Mouse (Mus musculus) erythroblast, embryonic 14.5 days (primary cell): ENCODE data around the gene Alg1. TPM values are rescaled to one million over a fixed set of nuclear protein-coding genes. Genes with fewer than 3 reads are reported as not detected.
A peak's percentile ranks its signal among the peaks of the same experiment; 100 is the strongest.

ENCODE experiments used
- H3K27me3 ChIP-seq: 2 replicates; pipeline ENCODE4 v1.6.1; 2012; ENCODE audit warnings: inconsistent platforms; ENCODE audit not compliant: control insufficient read depth
- H3K36me3 ChIP-seq: 2 replicates; pipeline ENCODE4 v1.6.1; 2012; ENCODE audit warnings: mild to moderate bottlenecking, inconsistent platforms; ENCODE audit not compliant: control insufficient read depth
- H3K4me1 ChIP-seq: 2 replicates; pipeline ENCODE4 v1.6.1; 2012; ENCODE audit warnings: inconsistent platforms; ENCODE audit not compliant: control insufficient read depth
- H3K4me3 ChIP-seq: replicated peaks from 2 replicates; pipeline ENCODE3; 2012; ENCODE audit warnings: moderate library complexity, mild to moderate bottlenecking, inconsistent platforms
- H3K9me3 ChIP-seq: 2 replicates; pipeline ENCODE4 v1.6.1; 2012; ENCODE audit warnings: low read length, inconsistent platforms, mixed read lengths; ENCODE audit not compliant: control insufficient read depth
- GATA1 ChIP-seq: IDR thresholded peaks from 2 replicates; pipeline ENCODE4 v1.6.1; 2012; ENCODE audit warnings: low read length, inconsistent platforms, mixed read lengths
- TAL1 ChIP-seq: IDR thresholded peaks from 3 replicates; pipeline ENCODE4 v1.6.1; 2012; ENCODE audit warnings: low read length, inconsistent platforms, mixed read lengths
- polyA plus RNA-seq: library from polyadenylated mRNA; stranded (reverse); fragments of >175 nt; gene quantifications from 2 replicates; pipeline ENCODE4 v1.2.3, GENCODE M21; 2012

Alg1 gene
- polyA plus RNA-seq, 1 experiment = 0.28 TPM

DNA sequence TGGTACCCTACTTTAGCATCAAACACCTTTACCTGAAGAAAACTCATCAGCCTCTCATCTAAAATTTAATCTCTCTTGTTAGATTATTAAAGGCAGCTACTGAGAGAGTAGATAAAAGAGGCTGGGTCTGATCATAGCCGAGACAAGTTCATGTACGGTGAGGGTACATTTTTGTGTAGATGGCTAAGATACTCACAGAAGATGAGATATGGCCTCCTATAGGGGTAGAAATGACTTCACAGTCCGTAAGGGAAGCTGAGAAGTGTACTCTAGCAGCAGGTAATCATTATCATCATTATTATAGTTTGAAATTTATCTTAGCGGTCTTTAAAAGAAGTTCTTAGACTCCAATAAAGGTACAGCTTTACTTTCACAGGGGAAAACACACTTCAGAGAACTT, 439 bp upstream of the Alg1 start:
- Histone ChIP-seq H3K4me1 (peaks cover 26% of the 10 kb centered on the region), H3K4me3 (peak overlapping the region; percentile 93), H3K9me3 (no peaks in the 10 kb centered on the region), H3K27me3 (no peaks in the 10 kb centered on the region), H3K36me3 (peaks cover 8% of the 10 kb centered on the region)
- no peak for TF ChIP-seq TAL1
- TF ChIP-seq GATA1 = no peak

DNA sequence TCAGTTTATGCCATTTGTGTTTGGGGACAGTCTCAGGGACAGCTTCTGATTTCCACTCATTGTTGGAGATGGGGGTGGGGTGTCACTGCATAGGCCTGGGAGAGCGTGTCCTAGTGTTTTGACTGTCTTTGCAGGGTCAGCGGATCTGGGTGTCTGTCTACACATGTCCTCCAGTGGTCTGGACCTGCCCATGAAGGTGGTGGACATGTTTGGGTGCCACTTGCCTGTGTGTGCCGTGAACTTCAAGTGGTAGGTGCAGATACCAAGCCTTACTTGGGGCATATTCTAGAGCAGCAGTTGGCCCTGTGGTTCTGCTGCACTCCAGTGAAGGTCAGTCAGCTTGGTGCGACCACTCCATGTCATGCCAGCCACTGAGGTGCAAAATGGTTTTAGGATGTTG, 8.9 kb downstream of the Alg1 start:
- Histone ChIP-seq H3K4me3 (no peak overlapping the region), H3K9me3 (no peaks in the 10 kb centered on the region), H3K4me1 (no peaks in the 10 kb centered on the region), H3K36me3 (peaks cover 78% of the 10 kb centered on the region), H3K27me3 (no peaks in the 10 kb centered on the region)
- TF ChIP-seq TAL1 = no peak

DNA sequence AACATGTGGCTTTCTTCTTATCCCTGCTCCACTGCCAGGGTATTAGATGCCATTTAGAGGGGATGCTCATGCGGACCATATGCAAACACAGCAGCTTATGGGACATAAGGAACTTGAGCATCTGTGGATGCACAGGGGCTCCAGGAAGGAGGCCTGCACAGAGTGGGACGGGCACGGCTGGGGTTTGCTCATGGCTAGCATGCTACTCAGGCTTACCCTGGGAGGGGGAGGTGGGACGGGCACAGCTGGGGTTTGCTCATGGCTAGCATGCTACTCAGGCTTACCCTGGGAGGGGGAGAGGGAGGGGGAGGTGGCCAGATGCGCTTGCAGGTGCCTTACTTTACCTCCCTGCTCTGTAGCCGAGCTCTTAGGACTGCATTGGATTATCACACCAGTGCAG, 9.5 kb downstream of the Alg1 start:
- TF ChIP-seq GATA1 (no peak), TAL1 (no peak)
- Histone ChIP-seq H3K4me1 (no peaks in the 10 kb centered on the region), H3K9me3 (no peaks in the 10 kb centered on the region), H3K4me3 (no peak overlapping the region), H3K36me3 (peaks cover 84% of the 10 kb centered on the region), H3K27me3 (no peaks in the 10 kb centered on the region)

DNA sequence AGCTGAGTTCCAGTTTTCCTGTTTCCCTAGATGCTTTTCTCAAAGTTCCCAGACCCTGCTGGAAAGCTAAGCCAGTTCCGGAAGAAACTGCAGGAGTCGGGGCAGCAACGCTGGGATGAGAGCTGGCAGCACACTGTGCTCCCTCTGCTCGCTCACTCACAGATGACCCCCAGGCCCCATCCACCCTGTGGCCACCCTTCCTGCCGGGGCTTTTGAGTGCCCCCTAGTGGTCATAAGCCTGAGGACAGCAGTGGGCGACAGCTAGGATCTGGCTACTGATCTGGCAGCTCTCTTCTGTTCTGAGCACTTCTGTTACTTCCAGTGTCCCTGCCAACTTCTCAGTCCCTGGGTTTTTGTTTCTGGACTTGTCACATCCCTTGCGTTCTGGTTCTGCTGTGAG, 11.0 kb downstream of the Alg1 start:
- Histone ChIP-seq H3K4me3 (no peak overlapping the region), H3K27me3 (no peaks in the 10 kb centered on the region), H3K4me1 (no peaks in the 10 kb centered on the region), H3K36me3 (peaks cover 87% of the 10 kb centered on the region), H3K9me3 (no peaks in the 10 kb centered on the region)
- TF ChIP-seq GATA1 (no peak), TAL1 (no peak)

DNA sequence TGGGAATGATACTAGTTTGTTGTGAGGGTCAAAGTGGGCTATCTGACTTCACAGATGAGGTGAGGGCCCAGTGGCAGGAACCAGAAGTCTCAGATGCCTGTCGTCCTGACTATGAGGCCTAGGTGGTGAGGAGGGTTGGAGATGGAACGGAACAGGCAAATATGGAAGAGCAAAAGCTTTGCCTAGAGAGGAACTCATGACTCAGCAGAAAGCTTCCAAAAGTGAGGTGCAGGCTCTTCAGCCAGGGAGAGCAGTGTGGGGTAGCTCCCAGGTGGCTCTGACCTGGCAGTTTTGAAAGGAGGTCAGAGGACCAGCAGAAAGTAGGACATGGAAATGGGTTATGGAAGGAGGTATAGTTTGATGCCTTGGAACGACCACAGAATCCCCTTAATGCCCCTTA, 17.5 kb downstream of the Alg1 start:
- Histone ChIP-seq H3K36me3 (peaks cover 59% of the 10 kb centered on the region), H3K4me3 (no peak overlapping the region), H3K4me1 (peaks cover 20% of the 10 kb centered on the region), H3K27me3 (no peaks in the 10 kb centered on the region), H3K9me3 (no peaks in the 10 kb centered on the region)
- TF ChIP-seq TAL1 (no peak), GATA1 (no peak)

DNA sequence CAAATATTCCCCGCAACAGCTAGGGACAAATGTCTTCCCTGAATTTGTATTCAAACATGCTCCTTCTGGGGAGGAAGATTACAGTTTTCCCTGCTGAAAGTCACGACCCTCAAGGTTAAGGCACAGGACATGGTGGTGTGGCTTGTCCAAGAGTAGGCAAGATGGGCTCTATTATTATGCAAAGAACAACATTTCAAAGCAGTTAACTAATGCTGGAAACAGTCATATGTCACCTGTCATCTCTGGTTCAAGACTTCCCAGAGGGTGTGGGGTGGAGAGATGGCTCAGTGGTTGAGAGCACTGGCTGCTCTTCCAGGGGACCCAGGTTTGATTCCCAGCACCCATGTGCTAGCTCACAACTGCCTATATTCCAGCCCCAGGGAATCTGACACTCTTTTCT, 18.8 kb downstream of the Alg1 start:
- Histone ChIP-seq H3K4me1 (peaks cover 25% of the 10 kb centered on the region), H3K27me3 (no peaks in the 10 kb centered on the region), H3K9me3 (no peaks in the 10 kb centered on the region), H3K36me3 (peaks cover 47% of the 10 kb centered on the region), H3K4me3 (no peak overlapping the region)
- TF ChIP-seq TAL1 (no peak), GATA1 (no peak)

DNA sequence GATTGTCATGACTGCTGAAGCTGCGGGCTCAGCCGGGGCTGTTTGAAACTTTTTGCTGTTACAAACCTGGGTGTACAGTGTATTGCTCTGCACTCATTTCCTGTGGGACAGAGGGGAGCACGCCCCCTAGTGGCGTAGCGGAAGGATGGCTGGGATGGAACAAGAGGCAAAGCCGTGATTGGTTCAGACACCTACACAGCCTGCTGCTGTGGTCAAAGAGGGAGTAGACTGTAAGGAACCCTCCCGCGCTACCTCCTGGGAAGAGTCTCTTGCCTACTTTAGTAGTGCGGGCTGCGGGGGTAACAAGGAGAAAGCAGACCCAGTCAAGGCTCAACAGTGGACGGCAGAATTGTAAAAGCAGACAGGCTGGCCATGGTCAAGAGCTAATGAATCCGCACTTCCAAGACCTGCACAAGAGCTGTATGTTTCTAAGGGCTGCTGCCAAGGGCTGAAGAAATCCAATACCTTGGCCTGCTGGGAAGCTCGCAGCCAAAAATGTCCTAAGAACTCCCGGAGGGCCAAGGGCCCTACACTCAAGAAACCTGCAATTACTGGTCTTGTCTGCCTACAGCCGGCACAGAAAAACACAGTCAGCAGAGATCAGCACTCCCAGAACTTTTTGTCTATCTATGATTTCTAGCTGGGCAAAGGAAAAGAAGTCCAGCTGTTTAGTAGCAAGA, 21.1 kb downstream of the Alg1 start:
- TF ChIP-seq TAL1 (no peak), GATA1 (no peak)
- H3K27me3 ChIP-seq = no peaks in the 10 kb centered on the region
- peaks cover 25% of the 10 kb centered on the region for H3K4me1 ChIP-seq
- H3K9me3 ChIP-seq = no peaks in the 10 kb centered on the region
- H3K36me3 ChIP-seq = peaks cover 25% of the 10 kb centered on the region
- H3K4me3 ChIP-seq = peak overlapping the region; percentile 66

DNA sequence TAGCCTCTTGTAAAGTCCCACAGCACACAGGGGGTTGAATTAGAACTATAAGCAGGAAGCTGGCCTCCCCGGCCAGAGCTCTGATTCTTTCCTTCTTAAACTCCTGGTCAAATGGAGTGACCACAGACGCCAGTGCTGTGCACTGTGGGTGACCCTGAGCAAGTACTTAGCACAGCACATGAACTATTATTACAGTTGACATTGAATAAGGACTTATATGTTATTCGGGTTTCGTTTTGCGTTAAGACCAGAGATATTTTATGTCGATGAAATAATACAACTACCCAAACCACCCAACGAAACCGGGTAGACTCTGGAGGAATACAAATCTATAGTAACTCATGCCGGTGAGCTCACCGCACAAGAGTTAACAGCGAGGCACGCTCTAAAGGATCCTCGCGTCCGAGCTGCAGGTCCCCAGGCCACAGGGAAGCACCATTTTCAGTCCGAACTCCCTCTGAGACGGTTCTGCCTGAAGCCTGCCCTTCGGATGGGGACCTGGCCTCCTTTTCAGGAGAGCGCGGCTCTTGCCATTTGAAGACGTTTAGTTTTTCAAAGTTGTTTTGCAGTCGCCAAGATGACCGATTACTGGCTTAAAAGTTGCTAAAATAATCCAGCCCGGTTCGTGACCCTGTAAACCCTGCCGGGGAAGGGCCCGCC, 21.8 kb downstream of the Alg1 start:
- no peaks in the 10 kb centered on the region for H3K27me3 ChIP-seq
- H3K4me1 ChIP-seq = peaks cover 25% of the 10 kb centered on the region
- TF ChIP-seq GATA1 = no peak
- peak overlapping the region; percentile 66 for H3K4me3 ChIP-seq
- peaks cover 18% of the 10 kb centered on the region for H3K36me3 ChIP-seq
- H3K9me3 ChIP-seq = no peaks in the 10 kb centered on the region

DNA sequence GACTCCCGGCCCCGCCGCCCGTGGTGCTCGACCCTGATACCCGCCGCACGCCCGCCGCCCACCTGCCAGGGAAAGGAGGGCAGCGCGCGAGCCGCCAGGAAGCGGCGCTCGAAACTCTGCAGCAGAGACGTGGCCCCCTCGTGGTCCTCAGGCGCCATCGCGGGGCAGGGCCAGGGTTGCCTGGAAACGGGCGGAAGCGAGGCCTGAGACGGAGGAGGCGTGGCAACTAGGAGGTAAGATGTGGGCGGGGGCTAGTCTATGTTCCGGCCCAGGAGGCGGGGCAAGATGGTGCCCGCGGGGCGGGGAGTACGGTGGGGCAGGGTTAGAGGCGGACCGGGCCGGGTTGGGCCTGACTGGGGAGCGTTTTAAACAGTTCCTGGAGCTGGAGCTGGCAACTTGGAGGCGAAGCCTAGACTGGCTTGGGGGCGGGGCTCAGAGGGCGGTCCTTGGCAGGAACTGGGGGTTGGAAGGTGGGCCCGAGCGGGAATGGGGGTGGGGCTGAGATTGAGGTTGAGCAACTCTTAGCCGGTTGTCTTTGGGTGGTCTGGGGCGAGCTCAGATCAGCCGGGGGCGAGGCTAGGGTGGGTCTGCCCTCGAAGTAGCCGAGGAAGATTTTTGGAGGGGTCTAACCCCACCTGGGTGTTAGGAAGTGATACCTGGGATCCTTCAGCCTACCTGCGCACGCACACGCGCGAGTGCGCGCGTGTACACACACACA, 22.5 kb downstream of the Alg1 start, which contains the start of gene Eef2kmt:
Gene Eef2kmt, minus strand, starts transcription at position 205 of the 718 bp plus-strand sequence.
- peak within 1 kb of the TSS; percentile 66 for H3K4me3 ChIP-seq
- no peaks in the 10 kb centered on the region for H3K27me3 ChIP-seq
- TF ChIP-seq TAL1 (no peak), GATA1 (no peak)
- no peaks in the 10 kb centered on the region for H3K9me3 ChIP-seq
- H3K4me1 ChIP-seq = peaks cover 25% of the 10 kb centered on the region
- H3K36me3 ChIP-seq = peaks cover 12% of the 10 kb centered on the region
